Mouse (Mus musculus): ENCODE results near the gene Nsf. TPM values are rescaled to one million over a fixed set of nuclear protein-coding genes. Genes with fewer than 3 reads are reported as not detected.

Gene Nsf
- polyA plus RNA-seq, 1 experiment from 2014 or later: 54.4 TPM

DNA sequence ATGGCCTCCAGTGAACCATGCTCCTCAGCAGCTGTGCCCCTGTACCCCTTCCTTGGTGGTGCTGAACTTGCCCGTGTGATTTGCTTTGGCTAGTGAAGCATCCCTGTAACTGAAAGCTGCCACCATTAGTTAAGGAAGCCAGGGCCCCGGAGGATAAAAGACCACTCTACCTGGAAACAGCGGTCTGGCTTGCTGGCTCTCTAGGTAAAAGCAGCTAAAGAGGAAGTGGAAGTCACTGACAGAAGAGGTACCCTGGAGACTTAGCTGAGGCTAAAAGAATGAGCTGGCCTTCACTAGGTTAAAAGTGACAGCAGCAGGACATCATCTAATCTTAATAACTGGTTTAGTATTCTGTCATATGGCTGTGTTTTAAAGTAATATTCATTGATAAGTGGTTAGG lies 17.0 kb upstream of the Nsf start:
- Histone ChIP-seq H3K27ac (replicated peaks) (no peak overlapping the region), H3K4me3 (no peak overlapping the region), H3K27me3 (replicated peaks; ENCODE audit: low read depth, poor library complexity, severe bottlenecking) (no peaks in the 10 kb centered on the region), H3K9me3 (no peaks in the 10 kb centered on the region), H3K36me3 (replicated peaks) (peaks cover 70% of the 10 kb centered on the region), H3K4me1 (peaks cover 9% of the 10 kb centered on the region)
- DNase-seq (ENCODE audit: low spot score): no peak
- WGBS: 89% methylated on average over 3 of the region's 3 CpGs

DNA sequence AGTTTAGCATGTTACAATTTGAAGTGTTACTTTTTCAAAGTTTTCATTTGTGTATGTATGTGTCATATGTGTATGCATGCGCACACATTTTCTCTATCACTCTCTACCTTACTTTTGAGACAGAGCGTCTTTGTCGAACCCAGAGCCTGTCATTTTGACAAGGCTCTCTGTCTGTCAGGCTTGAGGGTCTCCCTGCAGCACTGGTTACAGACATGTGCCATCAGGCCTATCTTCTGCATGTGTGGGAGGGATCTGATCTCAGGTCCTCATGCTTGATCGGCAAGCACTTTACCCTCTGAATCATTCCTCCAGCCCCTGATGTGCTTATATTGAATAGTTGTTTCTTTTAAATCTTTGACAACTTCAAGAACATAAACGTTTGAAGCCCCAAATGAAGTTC lies 15.4 kb upstream of the Nsf start:
- Histone ChIP-seq H3K27ac (replicated peaks) (no peak overlapping the region), H3K4me3 (no peak overlapping the region), H3K36me3 (replicated peaks) (peaks cover 54% of the 10 kb centered on the region), H3K9me3 (no peaks in the 10 kb centered on the region), H3K27me3 (replicated peaks; ENCODE audit: low read depth, poor library complexity, severe bottlenecking) (no peaks in the 10 kb centered on the region), H3K4me1 (peaks cover 9% of the 10 kb centered on the region)
- no peak for DNase-seq (ENCODE audit: low spot score)
- 92% methylated on average over 5 of the region's 5 CpGs for WGBS

DNA sequence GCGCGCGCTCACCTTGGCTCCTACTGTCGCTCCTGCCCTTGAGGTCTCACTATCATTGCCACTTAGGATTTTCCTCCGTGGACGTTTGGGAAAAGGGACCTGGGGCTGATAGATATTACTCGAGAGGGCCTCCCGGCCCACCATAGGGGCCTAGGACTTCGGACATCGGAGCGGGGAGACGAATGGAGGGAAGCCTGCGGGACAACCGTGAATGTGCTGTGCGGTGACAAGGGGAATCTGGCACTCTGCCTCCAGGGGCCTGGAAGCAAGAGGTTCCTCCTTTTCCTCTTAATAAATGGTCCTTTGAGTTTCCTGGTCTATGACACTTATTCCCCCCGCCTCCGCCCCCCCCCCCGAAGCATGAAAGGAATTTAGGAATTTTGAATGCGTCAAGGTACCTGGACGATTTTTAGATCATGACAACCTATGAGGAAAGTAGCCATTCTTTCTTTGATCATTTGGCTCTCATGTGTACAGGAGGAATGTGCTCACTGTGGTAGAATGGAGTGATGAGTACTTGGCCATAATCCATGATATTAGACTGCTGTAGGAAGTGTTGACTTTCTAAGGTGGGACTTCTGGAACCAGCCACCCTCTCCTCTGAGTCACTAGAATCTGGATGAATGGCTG lies 13.4 kb upstream of the Nsf start:
- H3K27me3 ChIP-seq (replicated peaks; ENCODE audit: low read depth, poor library complexity, severe bottlenecking): no peaks in the 10 kb centered on the region
- DNase-seq (ENCODE audit: low spot score): no peak
- peaks cover 9% of the 10 kb centered on the region for H3K4me1 ChIP-seq
- H3K36me3 ChIP-seq (replicated peaks): peaks cover 33% of the 10 kb centered on the region
- H3K4me3 ChIP-seq: peak overlapping the region; percentile 97
- no peaks in the 10 kb centered on the region for H3K9me3 ChIP-seq
- 3% methylated on average over 20 of the region's 20 CpGs for WGBS
- H3K27ac ChIP-seq (replicated peaks): peak overlapping the region; percentile 90

DNA sequence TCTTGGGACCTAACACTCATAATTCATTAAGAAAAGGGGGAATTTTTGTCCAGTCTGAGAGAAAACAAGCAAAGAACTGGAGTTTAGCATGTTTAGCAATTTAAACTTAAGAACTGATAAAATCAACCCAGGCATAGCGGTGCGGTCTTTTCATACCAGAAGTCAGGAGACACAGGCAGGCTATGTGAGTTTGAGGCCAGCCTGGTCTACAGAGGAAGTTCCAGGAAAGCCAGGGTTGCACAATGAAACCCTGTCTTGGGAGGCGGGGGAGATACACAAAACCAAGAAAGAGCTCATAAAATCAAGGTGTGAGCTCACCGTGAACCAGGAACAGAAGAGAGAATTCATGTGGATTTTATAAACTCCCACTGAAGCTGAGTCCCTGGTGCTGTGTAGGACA lies 3.0 kb upstream of the Nsf start:
- Histone ChIP-seq H3K4me3 (no peak overlapping the region), H3K4me1 (peaks cover 22% of the 10 kb centered on the region), H3K27ac (replicated peaks) (no peak overlapping the region), H3K27me3 (replicated peaks; ENCODE audit: low read depth, poor library complexity, severe bottlenecking) (no peaks in the 10 kb centered on the region), H3K9me3 (no peaks in the 10 kb centered on the region), H3K36me3 (replicated peaks) (no peaks in the 10 kb centered on the region)
- WGBS: 85% methylated on average over 4 of the region's 4 CpGs
- DNase-seq (ENCODE audit: low spot score): no peak

DNA sequence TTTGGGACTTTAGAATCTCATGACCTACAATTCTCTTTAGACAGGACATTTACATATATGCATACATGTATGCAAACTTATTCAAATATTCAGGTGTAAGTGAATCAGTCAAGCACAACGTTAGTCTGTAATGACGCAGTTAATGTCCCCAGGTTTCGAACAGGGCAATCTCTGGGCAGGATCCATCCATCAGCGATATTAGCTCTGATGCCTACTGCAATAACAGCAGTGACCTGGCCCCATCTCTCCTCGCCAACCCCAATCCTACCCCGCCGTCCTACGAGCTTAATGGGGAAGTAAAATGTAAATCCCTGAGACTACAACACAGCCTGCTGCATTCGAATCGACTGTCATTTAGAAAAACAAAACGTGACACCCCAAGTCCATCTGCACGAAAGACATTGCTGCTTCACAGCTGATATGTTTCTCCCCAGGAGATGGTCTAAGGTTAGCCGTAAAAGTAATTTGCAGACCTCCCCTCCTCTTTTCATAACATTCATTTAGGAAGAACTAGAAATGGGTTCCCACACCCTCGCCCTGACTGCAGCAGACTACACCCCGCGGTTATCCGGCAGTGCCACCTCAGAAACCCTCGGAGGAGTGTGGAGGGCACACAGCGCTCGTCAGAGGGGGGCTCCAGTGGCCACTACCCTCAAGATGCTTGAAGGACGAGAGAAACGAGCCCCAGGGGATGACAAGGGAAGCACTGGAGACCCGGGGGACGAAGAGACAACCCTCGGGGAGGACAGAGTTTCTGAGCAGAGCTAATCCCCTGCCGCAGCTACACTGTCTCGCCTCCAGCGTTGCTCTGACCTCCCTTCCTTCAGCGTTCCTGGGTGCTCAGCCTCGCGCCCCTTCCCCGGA lies 592 bp downstream of the Nsf start:
- Histone ChIP-seq H3K4me3 (peak overlapping the region; percentile 89), H3K27ac (replicated peaks) (peak overlapping the region; percentile 93), H3K36me3 (replicated peaks) (no peaks in the 10 kb centered on the region), H3K4me1 (peaks cover 20% of the 10 kb centered on the region), H3K9me3 (no peaks in the 10 kb centered on the region), H3K27me3 (replicated peaks; ENCODE audit: low read depth, poor library complexity, severe bottlenecking) (no peaks in the 10 kb centered on the region)
- WGBS: 3% methylated on average over 32 of the region's 32 CpGs
- DNase-seq (ENCODE audit: low spot score): peak; percentile 11

DNA sequence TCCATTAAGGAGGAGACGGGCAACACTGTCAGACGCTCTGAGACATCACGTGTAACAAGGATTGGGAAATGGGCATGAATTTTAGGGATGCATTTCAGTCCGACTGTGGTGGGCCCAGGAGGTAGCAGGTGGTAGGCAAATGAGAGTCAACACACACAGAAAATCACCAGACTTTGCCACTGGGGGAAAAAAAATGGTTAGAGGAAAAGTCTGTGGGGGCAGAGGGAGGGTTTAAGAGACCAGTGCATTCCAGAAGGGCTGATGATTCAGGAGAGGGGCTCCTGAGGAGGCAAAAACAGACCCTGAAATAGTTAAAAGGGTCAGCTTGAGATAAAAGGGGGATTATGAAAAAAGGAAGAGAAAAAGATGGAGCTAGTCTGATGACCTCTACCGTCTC lies 1.2 kb downstream of the Nsf start:
- Histone ChIP-seq H3K27ac (replicated peaks) (no peak overlapping the region), H3K36me3 (replicated peaks) (no peaks in the 10 kb centered on the region), H3K9me3 (no peaks in the 10 kb centered on the region), H3K4me1 (peaks cover 20% of the 10 kb centered on the region), H3K4me3 (peak overlapping the region; percentile 89), H3K27me3 (replicated peaks; ENCODE audit: low read depth, poor library complexity, severe bottlenecking) (no peaks in the 10 kb centered on the region)
- WGBS: 62% methylated on average over 5 of the region's 5 CpGs
- DNase-seq (ENCODE audit: low spot score): no peak

DNA sequence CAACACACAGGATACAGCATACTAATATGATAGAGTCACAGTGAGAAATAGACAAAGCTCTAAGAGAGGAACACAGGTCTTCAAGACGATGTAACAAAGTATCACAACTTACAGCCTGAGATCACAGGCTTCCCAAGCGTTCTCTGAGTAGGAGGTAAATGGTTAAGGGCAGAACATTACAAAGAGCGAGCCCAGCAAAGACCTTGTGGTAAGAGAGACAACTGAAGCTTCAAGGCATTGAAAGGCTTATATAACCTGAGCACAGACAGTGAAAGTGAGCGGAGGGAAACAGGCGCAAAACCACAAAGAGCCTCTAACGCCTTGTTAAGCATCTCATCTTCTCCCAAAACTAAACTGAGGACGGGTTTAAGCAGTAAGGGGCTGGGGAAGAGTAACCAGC lies 2.8 kb downstream of the Nsf start:
- H3K9me3 ChIP-seq: no peaks in the 10 kb centered on the region
- peaks cover 6% of the 10 kb centered on the region; the same call in 1 of the 2 replicates for H3K36me3 ChIP-seq (replicated peaks)
- WGBS: 83% methylated on average over 7 of the region's 7 CpGs
- DNase-seq (ENCODE audit: low spot score): no peak
- H3K4me1 ChIP-seq: peaks cover 20% of the 10 kb centered on the region
- no peaks in the 10 kb centered on the region for H3K27me3 ChIP-seq (replicated peaks; ENCODE audit: low read depth, poor library complexity, severe bottlenecking)
- no peak overlapping the region for H3K27ac ChIP-seq (replicated peaks)
- H3K4me3 ChIP-seq: no peak overlapping the region

DNA sequence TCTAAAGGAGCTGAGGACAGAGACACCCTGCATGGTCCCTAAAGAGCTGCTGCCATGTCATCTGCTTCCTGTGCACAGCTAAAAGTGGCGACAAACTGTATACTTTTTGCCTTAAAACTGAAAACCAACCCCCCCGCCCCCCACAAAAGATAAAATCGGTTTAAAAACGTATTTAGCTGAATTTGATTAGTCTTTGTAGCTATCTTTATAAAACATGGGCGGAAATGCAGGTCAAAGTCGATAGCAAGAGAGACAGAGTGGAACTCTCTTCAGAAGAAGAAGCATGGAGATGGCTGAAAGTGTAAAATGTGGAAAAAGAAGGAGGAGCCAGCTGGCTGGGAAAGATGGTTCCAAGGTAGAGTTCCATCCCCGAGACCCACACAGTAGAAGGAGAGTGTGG lies 4.9 kb downstream of the Nsf start:
- H3K27me3 ChIP-seq (replicated peaks; ENCODE audit: low read depth, poor library complexity, severe bottlenecking): no peaks in the 10 kb centered on the region
- peaks cover 6% of the 10 kb centered on the region; the same call in 1 of the 2 replicates for H3K36me3 ChIP-seq (replicated peaks)
- no peak overlapping the region for H3K27ac ChIP-seq (replicated peaks)
- 88% methylated on average over 7 of the region's 7 CpGs for WGBS
- H3K4me3 ChIP-seq: no peak overlapping the region
- H3K9me3 ChIP-seq: no peaks in the 10 kb centered on the region
- no peak for DNase-seq (ENCODE audit: low spot score)
- peaks cover 20% of the 10 kb centered on the region for H3K4me1 ChIP-seq

DNA sequence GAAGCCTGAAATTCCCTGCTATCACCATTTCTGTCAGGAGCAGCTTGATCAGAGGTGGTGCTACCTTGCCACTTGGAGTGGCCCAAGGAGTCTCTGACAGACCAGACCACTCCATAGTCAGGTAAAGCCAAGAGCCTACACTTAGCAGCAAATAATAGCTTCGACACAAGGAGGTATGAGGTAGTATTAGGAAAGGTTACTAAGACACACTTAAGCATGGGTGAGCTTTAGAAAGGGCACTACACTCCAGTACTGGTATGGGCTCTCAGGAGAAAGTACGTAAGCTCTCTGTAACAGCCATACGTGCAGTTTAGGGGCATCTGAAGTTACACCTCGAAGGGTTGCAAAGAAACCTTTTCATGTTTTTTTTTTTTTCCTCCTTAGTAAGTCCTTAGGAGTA lies 11.1 kb downstream of the Nsf start:
- no peak overlapping the region for H3K27ac ChIP-seq (replicated peaks)
- 89% methylated on average over 4 of the region's 4 CpGs for WGBS
- 0 out of 2 replicates have a peak, but pooled peaks cover 2% of the 10 kb centered on the region for H3K4me1 ChIP-seq
- no peak for DNase-seq (ENCODE audit: low spot score)
- H3K4me3 ChIP-seq: no peak overlapping the region
- no peaks in the 10 kb centered on the region for H3K9me3 ChIP-seq
- no peaks in the 10 kb centered on the region for H3K27me3 ChIP-seq (replicated peaks; ENCODE audit: low read depth, poor library complexity, severe bottlenecking)
- peaks cover 17% of the 10 kb centered on the region; the same call in 1 of the 2 replicates for H3K36me3 ChIP-seq (replicated peaks)

DNA sequence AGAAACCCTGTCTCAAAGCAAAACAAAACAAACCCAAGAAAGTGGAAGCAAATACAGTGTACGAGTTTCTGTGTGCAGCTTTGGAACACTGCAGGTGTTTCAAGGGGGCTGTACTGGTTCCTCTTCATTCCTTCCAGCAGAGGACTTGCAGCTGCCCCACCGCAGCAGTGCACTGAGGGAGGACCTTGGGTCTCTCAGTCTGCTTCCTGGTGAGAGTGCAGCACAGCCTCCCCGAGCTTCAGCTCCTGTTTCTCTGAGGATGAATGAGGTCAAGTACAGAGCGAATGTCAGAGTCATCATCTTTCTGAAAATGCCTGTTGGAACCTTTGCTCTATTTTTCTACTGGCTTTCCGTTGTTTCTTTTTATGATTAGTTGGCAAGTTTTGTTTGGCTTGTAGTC lies 12.5 kb downstream of the Nsf start:
- Histone ChIP-seq H3K36me3 (replicated peaks) (peaks cover 14% of the 10 kb centered on the region; the same call in 1 of the 2 replicates), H3K4me1 (peaks cover 4% of the 10 kb centered on the region; the same call in 1 of the 2 replicates), H3K4me3 (no peak overlapping the region), H3K27ac (replicated peaks) (no peak overlapping the region), H3K9me3 (no peaks in the 10 kb centered on the region), H3K27me3 (replicated peaks; ENCODE audit: low read depth, poor library complexity, severe bottlenecking) (no peaks in the 10 kb centered on the region)
- 75% methylated on average over 5 of the region's 5 CpGs for WGBS
- no peak for DNase-seq (ENCODE audit: low spot score)

DNA sequence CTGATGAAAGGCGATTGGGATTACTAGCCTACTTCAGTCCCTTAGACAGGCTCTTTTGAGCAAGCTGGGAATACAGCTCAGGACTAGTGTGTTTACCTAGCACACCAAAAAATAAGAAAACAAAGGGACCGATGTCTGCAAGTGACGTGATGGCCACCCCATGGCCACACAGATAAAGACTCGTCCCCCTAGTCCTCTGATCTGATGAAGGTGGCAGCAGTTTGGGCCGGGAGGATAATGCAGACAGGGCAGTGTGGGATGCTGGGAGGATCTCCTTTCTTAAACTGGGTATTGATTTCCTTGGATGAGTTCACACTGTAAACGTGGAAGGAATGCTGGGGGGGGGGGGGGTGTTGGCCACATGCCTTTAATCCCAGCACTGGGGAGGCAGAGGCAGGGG lies 13.0 kb downstream of the Nsf start:
- H3K4me3 ChIP-seq: no peak overlapping the region
- 78% methylated on average over 6 of the region's 6 CpGs for WGBS
- no peaks in the 10 kb centered on the region for H3K9me3 ChIP-seq
- H3K36me3 ChIP-seq (replicated peaks): peaks cover 14% of the 10 kb centered on the region; the same call in 1 of the 2 replicates
- H3K4me1 ChIP-seq: peaks cover 8% of the 10 kb centered on the region; the same call in 1 of the 2 replicates
- H3K27me3 ChIP-seq (replicated peaks; ENCODE audit: low read depth, poor library complexity, severe bottlenecking): no peaks in the 10 kb centered on the region
- DNase-seq (ENCODE audit: low spot score): no peak
- H3K27ac ChIP-seq (replicated peaks): no peak overlapping the region

DNA sequence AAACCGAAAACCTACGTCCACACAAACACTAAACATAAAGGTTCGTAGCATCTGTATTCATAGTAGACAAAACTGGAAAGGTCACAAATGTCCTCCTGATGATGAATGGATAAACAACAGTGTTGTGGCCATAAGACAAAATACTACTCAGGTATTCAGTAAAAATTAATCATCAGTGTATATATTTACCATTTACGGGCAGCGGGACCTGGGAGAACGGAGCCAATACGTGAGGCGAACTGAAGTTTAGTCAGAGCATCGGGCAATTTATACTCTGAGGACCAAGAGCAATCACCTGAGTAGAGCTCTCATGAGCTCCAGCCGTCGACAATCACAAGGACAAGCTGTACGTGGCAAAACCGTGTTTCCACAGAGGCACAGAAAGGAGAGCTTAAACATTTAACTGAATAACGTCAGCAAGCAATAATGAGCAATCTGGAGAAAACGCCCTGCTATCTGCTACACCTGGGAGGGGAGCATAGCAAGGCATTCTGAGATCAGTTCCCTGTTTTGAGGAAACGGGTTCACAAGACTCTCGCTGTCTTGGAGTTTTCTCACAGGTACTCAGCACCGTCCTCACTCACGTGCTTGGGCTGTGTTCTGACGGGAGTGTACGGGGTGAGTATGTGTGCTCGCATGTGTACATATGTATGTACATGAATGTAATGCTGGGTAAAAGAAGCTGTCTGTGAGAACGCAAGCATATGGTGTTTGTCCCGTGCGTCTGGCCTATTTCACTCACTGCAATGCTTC lies 15.7 kb downstream of the Nsf start:
- H3K27ac ChIP-seq (replicated peaks): no peak overlapping the region
- no peak for DNase-seq (ENCODE audit: low spot score)
- no peaks in the 10 kb centered on the region for H3K27me3 ChIP-seq (replicated peaks; ENCODE audit: low read depth, poor library complexity, severe bottlenecking)
- no peaks in the 10 kb centered on the region for H3K9me3 ChIP-seq
- peaks cover 10% of the 10 kb centered on the region; the same call in 1 of the 2 replicates for H3K4me1 ChIP-seq
- H3K4me3 ChIP-seq: no peak overlapping the region
- 94% methylated on average over 25 of the region's 25 CpGs for WGBS
- H3K36me3 ChIP-seq (replicated peaks): peaks cover 14% of the 10 kb centered on the region; the same call in 1 of the 2 replicates
